Mouse (Mus musculus): Measurements from ENCODE around the gene Disc1. TPM values are rescaled to one million over a fixed set of nuclear protein-coding genes. Genes with fewer than 3 reads are reported as not detected.

Gene Disc1
- polyA plus RNA-seq, 2 experiments, result 2.2 to 3.2 TPM

GRCm38 (mm10) chr8:125166545-125166944 is 112.5 kb downstream of the Disc1 start:
- no peak for TF ChIP-seq POLR2A (IDR thresholded peaks at IDR 0.05; ENCODE audit: borderline replicate concordance, extremely low read depth, insufficient read depth, insufficient read length)
- ATAC-seq (ENCODE audit: low FRiP score, low read depth) (no peak), DNase-seq (ENCODE audit: low spot score) (no peak)
- H3K4me2 ChIP-seq (replicated peaks; ENCODE audit: low read depth, low read length, severe bottlenecking), result no peak overlapping the region
- no peak overlapping the region for H3K4me3 ChIP-seq (replicated peaks; ENCODE audit: low read length)
- no peak overlapping the region for H3K27ac ChIP-seq (replicated peaks; ENCODE audit: low read depth, low read length)
- WGBS, result 88% methylated on average over 6 of the region's 6 CpGs
- H3K36me3 ChIP-seq (ENCODE audit: control insufficient read depth, insufficient read depth, low read length), result no peaks in the 10 kb centered on the region
- no peaks in the 10 kb centered on the region for H3K4me1 ChIP-seq (ENCODE audit: control insufficient read depth, insufficient read depth, low read length)
- no peaks in the 10 kb centered on the region for H3K9me3 ChIP-seq (ENCODE audit: control insufficient read depth, low read length)
- no peaks in the 10 kb centered on the region for H3K27me3 ChIP-seq (ENCODE audit: control insufficient read depth, insufficient read depth, low read length)
- no peak overlapping the region for H3K9ac ChIP-seq (ENCODE audit: low read depth, low read length, severe bottlenecking)

DNA sequence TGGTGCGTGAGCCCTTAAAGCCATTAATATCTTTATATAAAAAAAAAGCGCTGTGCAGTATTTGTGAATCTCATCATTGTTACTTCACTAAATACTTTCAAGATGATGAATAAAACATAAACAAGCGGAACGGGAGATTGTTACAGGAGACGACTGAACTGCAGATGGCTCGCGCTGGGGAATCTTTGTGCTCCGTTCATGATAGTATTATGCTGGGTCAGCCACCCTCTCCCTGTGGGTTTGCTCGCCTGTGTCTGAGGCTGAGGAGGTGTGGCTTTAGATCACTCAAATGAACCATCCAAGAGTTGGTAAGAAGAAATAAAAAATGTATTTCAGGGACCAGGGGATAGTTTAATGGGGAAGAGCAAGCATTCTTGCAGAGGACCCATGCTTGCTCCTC is 113.0 kb downstream of the Disc1 start:
- no peak overlapping the region for H3K27ac ChIP-seq (replicated peaks; ENCODE audit: low read depth, low read length)
- no peak overlapping the region for H3K9ac ChIP-seq (ENCODE audit: low read depth, low read length, severe bottlenecking)
- no peaks in the 10 kb centered on the region for H3K27me3 ChIP-seq (ENCODE audit: control insufficient read depth, insufficient read depth, low read length)
- 80% methylated on average over 9 of the region's 9 CpGs for WGBS
- DNase-seq (ENCODE audit: low spot score) (no peak), ATAC-seq (ENCODE audit: low FRiP score, low read depth) (no peak)
- TF ChIP-seq POLR2A (IDR thresholded peaks at IDR 0.05; ENCODE audit: borderline replicate concordance, extremely low read depth, insufficient read depth, insufficient read length), result no peak
- no peak overlapping the region for H3K4me2 ChIP-seq (replicated peaks; ENCODE audit: low read depth, low read length, severe bottlenecking)
- H3K36me3 ChIP-seq (ENCODE audit: control insufficient read depth, insufficient read depth, low read length), result no peaks in the 10 kb centered on the region
- H3K4me3 ChIP-seq (replicated peaks; ENCODE audit: low read length), result no peak overlapping the region
- no peaks in the 10 kb centered on the region for H3K4me1 ChIP-seq (ENCODE audit: control insufficient read depth, insufficient read depth, low read length)
- no peaks in the 10 kb centered on the region for H3K9me3 ChIP-seq (ENCODE audit: control insufficient read depth, low read length)

- ATAC-seq (ENCODE audit: low FRiP score, low read depth), result no peak
Measured at GRCm38 (mm10) chr8:125169628-125170027, 115.6 kb downstream of the Disc1 start.

GRCm38 (mm10) chr8:125171531-125171930 is 117.5 kb downstream of the Disc1 start:
- no peak for TF ChIP-seq POLR2A (IDR thresholded peaks at IDR 0.05; ENCODE audit: borderline replicate concordance, extremely low read depth, insufficient read depth, insufficient read length)
- Histone ChIP-seq H3K4me1 (ENCODE audit: control insufficient read depth, insufficient read depth, low read length) (no peaks in the 10 kb centered on the region), H3K36me3 (ENCODE audit: control insufficient read depth, insufficient read depth, low read length) (no peaks in the 10 kb centered on the region), H3K9me3 (ENCODE audit: control insufficient read depth, low read length) (no peaks in the 10 kb centered on the region), H3K4me2 (replicated peaks; ENCODE audit: low read depth, low read length, severe bottlenecking) (no peak overlapping the region), H3K9ac (ENCODE audit: low read depth, low read length, severe bottlenecking) (no peak overlapping the region), H3K27me3 (ENCODE audit: control insufficient read depth, insufficient read depth, low read length) (no peaks in the 10 kb centered on the region), H3K27ac (replicated peaks; ENCODE audit: low read depth, low read length) (no peak overlapping the region), H3K4me3 (replicated peaks; ENCODE audit: low read length) (no peak overlapping the region)
- WGBS, result 79% methylated on average over 2 of the region's 2 CpGs
- DNase-seq (ENCODE audit: low spot score), result no peak
- ATAC-seq (ENCODE audit: low FRiP score, low read depth), result no peak

More at GRCm38 (mm10) chr8:125169628-125170027, 115.6 kb downstream of the Disc1 start:
- no peak for DNase-seq (ENCODE audit: low spot score)
- no peaks in the 10 kb centered on the region for H3K36me3 ChIP-seq (ENCODE audit: control insufficient read depth, insufficient read depth, low read length)
- H3K9ac ChIP-seq (ENCODE audit: low read depth, low read length, severe bottlenecking), result no peak overlapping the region
- no peak overlapping the region for H3K4me3 ChIP-seq (replicated peaks; ENCODE audit: low read length)
- no peak overlapping the region for H3K4me2 ChIP-seq (replicated peaks; ENCODE audit: low read depth, low read length, severe bottlenecking)
- no peaks in the 10 kb centered on the region for H3K27me3 ChIP-seq (ENCODE audit: control insufficient read depth, insufficient read depth, low read length)
- TF ChIP-seq POLR2A (IDR thresholded peaks at IDR 0.05; ENCODE audit: borderline replicate concordance, extremely low read depth, insufficient read depth, insufficient read length), result no peak
- WGBS, result 53% methylated on average over 3 of the region's 3 CpGs
- no peaks in the 10 kb centered on the region for H3K4me1 ChIP-seq (ENCODE audit: control insufficient read depth, insufficient read depth, low read length)
- no peak overlapping the region for H3K27ac ChIP-seq (replicated peaks; ENCODE audit: low read depth, low read length)
- H3K9me3 ChIP-seq (ENCODE audit: control insufficient read depth, low read length), result no peaks in the 10 kb centered on the region

DNA sequence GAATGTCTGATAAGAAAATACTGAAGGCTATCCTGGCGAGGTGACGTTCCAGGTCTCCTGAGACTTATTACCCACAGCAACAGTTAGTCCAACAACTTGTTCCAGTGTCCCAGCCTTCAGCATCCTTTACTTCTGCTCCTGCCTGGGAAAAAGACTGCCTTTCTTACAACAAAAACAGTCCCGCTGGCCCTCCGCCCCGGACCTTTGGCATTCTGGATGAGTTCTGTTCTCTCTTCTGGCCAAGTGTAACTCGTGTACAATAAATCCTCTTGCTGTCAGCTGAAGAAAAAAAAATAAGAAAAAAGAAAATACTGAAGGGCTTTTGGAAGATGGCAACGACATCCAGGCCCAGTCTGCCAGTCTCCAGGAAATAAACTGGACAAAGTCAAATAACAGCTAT is 120.2 kb downstream of the Disc1 start:
- H3K4me2 ChIP-seq (replicated peaks; ENCODE audit: low read depth, low read length, severe bottlenecking), result no peak overlapping the region
- ATAC-seq (ENCODE audit: low FRiP score, low read depth) (no peak), DNase-seq (ENCODE audit: low spot score) (no peak)
- H3K27ac ChIP-seq (replicated peaks; ENCODE audit: low read depth, low read length), result no peak overlapping the region
- H3K4me3 ChIP-seq (replicated peaks; ENCODE audit: low read length), result no peak overlapping the region
- H3K36me3 ChIP-seq (ENCODE audit: control insufficient read depth, insufficient read depth, low read length), result no peaks in the 10 kb centered on the region
- no peak overlapping the region for H3K9ac ChIP-seq (ENCODE audit: low read depth, low read length, severe bottlenecking)
- H3K27me3 ChIP-seq (ENCODE audit: control insufficient read depth, insufficient read depth, low read length), result no peaks in the 10 kb centered on the region
- no peaks in the 10 kb centered on the region for H3K4me1 ChIP-seq (ENCODE audit: control insufficient read depth, insufficient read depth, low read length)
- WGBS, result 76% methylated on average over 7 of the region's 7 CpGs
- TF ChIP-seq POLR2A (IDR thresholded peaks at IDR 0.05; ENCODE audit: borderline replicate concordance, extremely low read depth, insufficient read depth, insufficient read length), result no peak
- no peaks in the 10 kb centered on the region for H3K9me3 ChIP-seq (ENCODE audit: control insufficient read depth, low read length)

DNA sequence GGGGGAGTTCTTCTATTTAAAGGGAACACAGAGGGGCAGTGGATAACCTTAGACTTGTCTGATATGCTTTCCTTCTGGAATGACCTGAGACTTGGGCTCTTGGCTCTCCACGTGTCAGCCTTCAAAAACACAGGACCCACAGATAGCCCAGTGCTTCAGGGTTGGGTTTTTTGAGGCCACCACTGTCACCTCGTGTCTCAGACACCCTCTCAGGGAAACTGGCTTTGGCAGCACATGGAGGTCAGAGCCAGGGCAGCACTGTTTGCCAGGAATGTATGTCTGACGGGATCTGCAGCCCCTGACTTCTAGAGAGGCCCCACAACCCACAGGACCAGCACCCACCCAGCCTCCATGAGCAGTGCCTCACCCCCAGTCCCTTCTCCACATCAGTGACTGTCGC is 120.9 kb downstream of the Disc1 start:
- TF ChIP-seq POLR2A (IDR thresholded peaks at IDR 0.05; ENCODE audit: borderline replicate concordance, extremely low read depth, insufficient read depth, insufficient read length), result no peak
- Histone ChIP-seq H3K4me2 (replicated peaks; ENCODE audit: low read depth, low read length, severe bottlenecking) (no peak overlapping the region), H3K9ac (ENCODE audit: low read depth, low read length, severe bottlenecking) (no peak overlapping the region), H3K9me3 (ENCODE audit: control insufficient read depth, low read length) (no peaks in the 10 kb centered on the region), H3K36me3 (ENCODE audit: control insufficient read depth, insufficient read depth, low read length) (no peaks in the 10 kb centered on the region), H3K4me3 (replicated peaks; ENCODE audit: low read length) (no peak overlapping the region), H3K4me1 (ENCODE audit: control insufficient read depth, insufficient read depth, low read length) (no peaks in the 10 kb centered on the region), H3K27me3 (ENCODE audit: control insufficient read depth, insufficient read depth, low read length) (no peaks in the 10 kb centered on the region), H3K27ac (replicated peaks; ENCODE audit: low read depth, low read length) (no peak overlapping the region)
- DNase-seq (ENCODE audit: low spot score) (no peak), ATAC-seq (ENCODE audit: low FRiP score, low read depth) (no peak)
- WGBS, result 52% methylated on average over 4 of the region's 4 CpGs
